Mouse (Mus musculus): ENCODE data around the gene Smad3.

Gene Smad3

DNA sequence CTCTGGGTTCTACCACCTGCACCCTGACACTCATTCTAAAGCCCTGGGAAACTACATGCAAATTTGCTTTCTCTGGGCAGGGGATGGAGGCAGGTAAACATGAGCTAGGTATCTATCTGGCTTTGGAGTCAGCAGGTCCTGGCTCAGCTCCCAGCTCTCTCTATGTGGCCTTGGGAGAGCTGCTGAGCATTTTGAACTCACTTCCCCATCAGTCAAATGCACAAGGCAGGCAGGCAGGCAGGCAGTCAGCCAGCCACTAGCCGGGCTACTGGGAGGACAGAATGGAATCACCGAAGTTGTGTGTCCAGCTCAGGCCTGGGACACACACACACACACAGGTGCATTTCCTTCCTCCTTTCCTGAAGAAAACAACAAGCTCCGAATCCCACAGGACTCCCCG is 58.6 kb downstream of the Smad3 start:
- no peak for DNase-seq (ENCODE audit: low spot score)

GRCm38 (mm10) chr9:63698320-63699045 is 59.3 kb downstream of the Smad3 start:
- DNase-seq (ENCODE audit: low spot score) = peak; percentile 32

- no peak for DNase-seq (ENCODE audit: low spot score)
Observed at GRCm38 (mm10) chr9:63697606-63698005, 60.2 kb downstream of the Smad3 start.

- no peak for DNase-seq (ENCODE audit: low spot score)
Observed at GRCm38 (mm10) chr9:63696463-63697105, 61.2 kb downstream of the Smad3 start.

DNA sequence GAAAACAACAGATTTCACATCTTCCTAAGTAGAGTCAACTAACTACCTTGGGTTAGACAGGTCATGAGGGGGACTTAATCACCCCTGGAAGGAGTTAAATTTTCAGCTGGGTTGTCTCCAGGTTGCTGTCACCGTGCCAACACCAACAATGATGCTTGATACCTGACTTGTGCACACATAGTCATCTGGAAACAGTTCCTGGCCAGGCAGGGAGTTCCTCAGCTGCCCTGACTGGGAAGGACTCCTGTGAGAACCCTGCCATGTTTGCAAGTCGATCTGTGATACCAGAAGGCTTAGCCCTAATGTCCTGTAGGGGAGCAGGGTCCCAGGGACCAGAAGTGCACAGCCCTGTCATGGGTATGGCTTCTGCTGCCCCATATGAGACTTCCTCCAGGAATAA is 65.8 kb downstream of the Smad3 start:
- DNase-seq (ENCODE audit: low spot score) = no peak

GRCm38 (mm10) chr9:63690511-63690910 is 67.3 kb downstream of the Smad3 start:
- no peak for DNase-seq (ENCODE audit: low spot score)

- DNase-seq (ENCODE audit: low spot score) = peak; percentile 82
Observed at GRCm38 (mm10) chr9:63687413-63688015, 70.3 kb downstream of the Smad3 start.

- DNase-seq (ENCODE audit: low spot score) = peak; percentile 57
Observed at GRCm38 (mm10) chr9:63685352-63685751, 72.4 kb downstream of the Smad3 start.

- DNase-seq (ENCODE audit: low spot score) = no peak
Observed at GRCm38 (mm10) chr9:63684277-63684676, 73.5 kb downstream of the Smad3 start.

GRCm38 (mm10) chr9:63682943-63683342 is 74.9 kb downstream of the Smad3 start:
- DNase-seq (ENCODE audit: low spot score) = no peak

- no peak for DNase-seq (ENCODE audit: low spot score)
Observed at GRCm38 (mm10) chr9:63682301-63682700, 75.5 kb downstream of the Smad3 start.

DNA sequence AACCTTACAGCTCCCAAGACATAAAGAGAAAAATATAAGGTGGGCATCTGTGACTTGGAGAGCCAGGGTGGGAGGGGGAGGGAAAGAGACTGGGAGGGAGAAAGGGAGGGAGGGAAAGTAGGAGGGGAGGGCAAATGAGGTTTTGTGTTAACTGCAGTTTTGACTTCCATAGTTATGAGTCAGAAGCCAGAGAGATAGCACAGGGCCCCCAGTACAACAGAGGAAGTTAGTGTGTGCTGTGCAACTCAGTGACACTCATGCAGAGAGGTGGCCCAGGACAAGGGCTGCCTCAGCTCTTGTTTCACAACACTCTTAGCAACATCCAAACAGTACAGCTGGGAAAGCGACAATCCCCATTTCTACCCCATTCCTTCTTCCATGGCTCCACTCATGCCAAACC is 79.7 kb downstream of the Smad3 start:
- DNase-seq (ENCODE audit: low spot score) = no peak

- DNase-seq (ENCODE audit: low spot score) = peak; percentile 36
Observed at GRCm38 (mm10) chr9:63677621-63678020, 80.2 kb downstream of the Smad3 start.

GRCm38 (mm10) chr9:63674613-63675012 is 83.2 kb downstream of the Smad3 start:
- peak; percentile 35 for DNase-seq (ENCODE audit: low spot score)

GRCm38 (mm10) chr9:63673494-63673805 is 84.3 kb downstream of the Smad3 start:
- no peak for DNase-seq (ENCODE audit: low spot score)

DNA sequence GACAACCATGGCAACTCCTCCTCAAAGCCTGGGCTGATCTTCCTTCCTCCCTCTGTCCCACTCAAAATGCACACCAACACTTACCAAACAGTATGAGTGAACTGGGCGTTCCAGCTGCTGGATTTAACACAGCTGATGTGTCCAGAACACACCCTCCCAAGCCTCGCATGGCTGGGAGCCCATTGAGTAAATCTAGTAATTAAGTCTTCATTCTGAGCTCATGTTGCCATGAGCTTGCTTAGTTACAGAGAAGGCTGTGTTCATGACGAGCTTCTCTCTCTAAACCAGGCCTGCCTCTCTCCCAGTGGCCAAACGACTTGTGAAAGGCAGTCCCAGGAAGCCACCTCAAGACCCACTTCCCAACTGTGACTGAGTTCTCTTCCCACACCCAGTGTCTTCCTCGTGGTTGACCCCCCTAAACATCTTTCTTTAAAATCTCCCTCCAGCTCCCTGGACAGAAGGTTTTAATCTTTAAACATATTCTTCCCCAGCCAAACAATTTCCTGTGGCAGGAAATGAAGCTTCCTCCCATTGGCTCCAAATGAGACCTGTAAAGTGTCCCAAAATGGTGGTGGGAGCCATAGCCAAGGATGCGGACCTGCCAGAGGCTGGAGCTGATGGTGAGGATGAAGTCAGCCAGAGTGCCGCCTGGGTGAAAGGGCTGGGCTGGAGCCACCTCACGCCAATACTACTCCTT is 84.8 kb downstream of the Smad3 start:
- no peak for DNase-seq (ENCODE audit: low spot score)

- no peak for DNase-seq (ENCODE audit: low spot score)
Observed at GRCm38 (mm10) chr9:63669816-63670215, 88.0 kb downstream of the Smad3 start.

DNA sequence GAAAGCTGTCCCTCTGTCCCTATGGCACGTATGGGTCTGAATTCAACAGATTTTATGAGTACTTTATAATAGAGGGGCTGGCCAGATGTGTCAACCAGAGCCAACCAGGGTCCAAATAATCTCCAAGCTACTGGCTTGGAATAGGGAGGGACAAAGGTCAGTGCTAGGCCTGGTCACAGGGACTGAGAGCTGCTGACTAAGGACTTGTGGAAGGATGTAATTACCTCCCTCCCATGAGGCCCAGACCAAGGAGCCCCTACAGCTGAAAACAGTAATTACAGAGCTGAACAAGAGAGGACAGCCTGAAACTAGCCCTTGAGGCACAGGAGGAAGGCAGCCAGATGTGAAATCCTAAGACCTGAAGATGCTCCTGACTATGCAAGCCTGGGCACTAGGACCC is 89.2 kb downstream of the Smad3 start:
- no peak for DNase-seq (ENCODE audit: low spot score)

GRCm38 (mm10) chr9:63667373-63667724 is 90.4 kb downstream of the Smad3 start:
- DNase-seq (ENCODE audit: low spot score) = no peak

DNA sequence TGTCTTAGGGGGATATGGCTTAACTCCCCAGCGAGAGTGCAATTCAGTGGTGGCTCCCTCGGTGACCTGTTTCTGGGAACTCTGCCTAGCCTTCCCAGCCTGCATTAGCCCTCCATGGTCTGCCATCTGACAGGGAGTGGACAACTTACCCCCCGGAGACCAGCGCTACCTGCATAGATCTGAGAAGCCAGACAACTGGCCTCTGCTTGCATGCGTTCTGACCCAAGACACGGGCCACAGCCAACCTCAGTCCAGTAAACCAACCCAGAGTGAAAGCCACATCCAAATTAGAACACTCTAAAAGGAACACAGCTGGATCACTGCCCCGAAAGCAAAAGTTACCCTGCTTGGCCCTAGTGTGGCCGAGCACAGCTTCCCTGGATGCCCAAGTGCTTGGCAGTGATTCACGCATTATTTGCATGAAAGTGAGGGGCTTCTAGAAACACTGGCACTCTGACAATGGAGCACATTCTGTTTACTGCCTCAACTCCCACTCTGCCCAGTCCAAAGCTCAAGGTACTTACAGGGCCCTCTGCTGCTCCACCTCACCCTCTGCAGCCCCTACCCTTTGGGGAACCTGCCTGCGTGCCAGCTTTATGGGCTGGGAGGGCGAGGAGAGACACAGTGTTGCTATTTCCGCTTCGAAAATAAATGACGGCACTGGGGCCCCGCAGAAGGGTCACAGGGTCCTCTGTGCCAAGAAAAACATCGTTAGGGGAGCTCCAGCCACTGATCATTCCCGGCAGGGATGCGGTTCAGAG is 91.0 kb downstream of the Smad3 start:
- peak; percentile 66 for DNase-seq (ENCODE audit: low spot score)

DNA sequence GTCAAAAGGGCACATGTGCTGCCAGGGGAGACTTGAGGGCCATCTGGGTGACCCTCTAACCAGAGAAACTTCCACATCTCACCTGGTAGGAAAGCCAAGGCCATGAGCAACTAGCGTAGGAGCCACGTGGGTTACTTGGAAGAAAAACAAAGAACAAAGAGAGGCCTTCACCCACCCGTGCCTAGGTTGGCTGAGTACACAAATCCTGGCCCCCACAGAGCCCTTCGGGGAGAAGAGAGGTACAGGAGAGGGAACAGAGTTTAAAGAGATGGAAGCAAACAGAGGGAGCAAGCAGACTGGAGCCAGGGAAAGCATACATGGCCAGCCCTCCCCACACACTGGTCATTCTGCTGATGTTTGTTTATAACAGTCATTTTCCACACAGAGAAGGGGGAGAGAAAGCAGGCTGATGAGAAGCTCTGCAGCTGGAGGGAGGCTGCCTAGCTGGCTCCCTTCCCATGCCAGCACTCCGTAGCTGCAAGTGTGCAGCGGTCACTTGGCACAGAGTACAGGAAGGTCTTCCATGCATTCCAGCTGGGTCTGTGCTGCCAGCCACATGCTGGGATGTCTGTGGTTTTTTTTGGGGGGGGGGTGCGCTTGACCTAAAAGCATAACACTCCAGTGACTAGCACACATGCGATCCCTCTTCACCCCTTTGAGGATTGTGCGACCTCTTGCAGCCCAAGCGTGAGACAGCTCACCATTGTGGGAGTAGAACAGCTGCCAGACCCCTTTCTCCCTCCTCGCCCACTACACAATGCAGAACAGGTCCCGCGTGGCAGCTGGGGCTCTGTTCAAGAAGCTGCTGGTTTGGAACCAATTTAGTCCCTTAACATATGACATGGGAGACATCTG is 92.8 kb downstream of the Smad3 start:
- DNase-seq (ENCODE audit: low spot score) = no peak

Measured in adipocyte (in vitro differentiated cells).